Mouse (Mus musculus) layer of hippocampus, adult 18-20 months (tissue): Measurements from ENCODE around the gene Nyap2. TPM values are rescaled to one million over a fixed set of nuclear protein-coding genes. Genes with fewer than 3 reads are reported as not detected.
A peak's percentile ranks its signal among the peaks of the same experiment; 100 is the strongest.

Source experiments
- DNase-seq, 2 experiments: peaks; one replicate each; pipeline ENCODE4 v3.0.0; 2022; ENCODE audit warnings: low spot score in 2 of 2
- long read RNA-seq: library from polyadenylated mRNA; stranded (forward); transcript quantifications from one replicate; pipeline ENCODE4 v2.0.0, GENCODE M21; 2021
- total RNA-seq, 2 experiments: library from RNA; stranded (reverse); gene quantifications; 2 replicates each; pipeline ENCODE4 v1.2.3; 2021

Nyap2 gene
- 10 to 100 TPM; 17.0 to 19.3 TPM for total RNA-seq
- long read RNA-seq, full-length matches to known transcripts, result 2 of 8 reads
- long read RNA-seq, partial matches to known transcripts, result 2 of 8 reads
- long read RNA-seq, other reads (novel, unspliced or antisense), result 4 of 8 reads

- DNase-seq, result peak; percentile 52 to 76
Measured at GRCm38 (mm10) chr1:81076831-81077664, at the start of gene Nyap2. Gene Nyap2, plus strand, starts transcription at chr1:81076950.

GRCm38 (mm10) chr1:81042907-81043868 lies 33.6 kb upstream of the Nyap2 start:
- no peak for DNase-seq

- DNase-seq, result no peak
Measured at GRCm38 (mm10) chr1:81058340-81058739, 18.4 kb upstream of the Nyap2 start.

GRCm38 (mm10) chr1:81058835-81059234 lies 17.9 kb upstream of the Nyap2 start:
- DNase-seq, result no peak

- DNase-seq, result no peak
Measured at GRCm38 (mm10) chr1:81062811-81063210, 13.9 kb upstream of the Nyap2 start.

- DNase-seq, result peak in 1 of 2 experiments; percentile 59
Measured at GRCm38 (mm10) chr1:81076259-81076658, 491 bp upstream of the Nyap2 start.

GRCm38 (mm10) chr1:81077665-81078314 lies 1.0 kb downstream of the Nyap2 start:
- peak in 1 of 2 experiments; percentile 18 for DNase-seq

- DNase-seq, result no peak
Measured at GRCm38 (mm10) chr1:81087485-81087884, 10.7 kb downstream of the Nyap2 start.

GRCm38 (mm10) chr1:81090400-81090799 lies 13.7 kb downstream of the Nyap2 start:
- no peak for DNase-seq

- DNase-seq, result no peak
Measured at GRCm38 (mm10) chr1:81090979-81091378, 14.2 kb downstream of the Nyap2 start.

- DNase-seq, result no peak
Measured at GRCm38 (mm10) chr1:81092056-81092455, 15.3 kb downstream of the Nyap2 start.

- no peak for DNase-seq
Measured at GRCm38 (mm10) chr1:81092886-81093285, 16.1 kb downstream of the Nyap2 start.

GRCm38 (mm10) chr1:81098950-81099349 lies 22.2 kb downstream of the Nyap2 start:
- peak in 1 of 2 experiments; percentile 53 for DNase-seq

- DNase-seq, result no peak
Measured at GRCm38 (mm10) chr1:81101749-81102148, 25.0 kb downstream of the Nyap2 start.

- no peak for DNase-seq
Measured at GRCm38 (mm10) chr1:81119732-81120131, 43.0 kb downstream of the Nyap2 start.

- no peak for DNase-seq
Measured at GRCm38 (mm10) chr1:81132007-81132712, 55.4 kb downstream of the Nyap2 start.

GRCm38 (mm10) chr1:81143855-81144254 lies 67.1 kb downstream of the Nyap2 start:
- no peak for DNase-seq

- DNase-seq, result no peak
Measured at GRCm38 (mm10) chr1:81145576-81145975, 68.8 kb downstream of the Nyap2 start.

GRCm38 (mm10) chr1:81169245-81169644 lies 92.5 kb downstream of the Nyap2 start:
- no peak for DNase-seq

GRCm38 (mm10) chr1:81172703-81173102 lies 96.0 kb downstream of the Nyap2 start:
- DNase-seq, result peak in 1 of 2 experiments; percentile 43
